Mouse (Mus musculus): ENCODE measurements around the gene Xrn2.

- TF ChIP-seq CTCF (IDR thresholded peaks at IDR 0.05; ENCODE audit: extremely low read depth, insufficient read length, insufficient replicate concordance, low read depth, low read length) (no peak), POLR2A (IDR thresholded peaks at IDR 0.05; ENCODE audit: low read depth, low read length) (no peak)
Observed at GRCm38 (mm10) chr2:147067480-147068246, 54.9 kb downstream of the Xrn2 start.
